Mouse (Mus musculus) heart, embryonic 14.5 days (tissue): ENCODE measurements at regions not wholly inside any gene's neighbourhood (a gene's known extent, or its start where the extent isn't known, plus 50 kb on each side); places are given as distances from the start of the nearest gene placed in this dataset.
"Not testable (repeated sequence)": the region's sequence is repeated elsewhere in the genome, so short reads cannot be mapped to it uniquely, and the experiment has no call there.

Source experiments
- ATAC-seq: fragments of 200-750 bp; cut with Nextera tagmentation; 2 replicates; pipeline ENCODE4 v1.8.0; 2017; ENCODE audit warnings: low read depth, moderate TSS enrichment; ENCODE audit not compliant: insufficient number of reproducible peaks, insufficient read depth, low FRiP score
- H3K27ac ChIP-seq, 2 experiments: fragments of 200-500 bp in 1 of 2; fragments of 300-500 bp in 1 of 2; sonication (generic) in 1 of 2; replicated peaks in 1 of 2; 2 replicates each; pipeline ENCODE4 v1.5.1; 2012 to 2014; ENCODE audit warnings: low read depth in 2 of 2, low read length in 2 of 2, control low read depth in 1 of 2, mild to moderate bottlenecking in 1 of 2, mixed read lengths in 1 of 2; ENCODE audit not compliant: control insufficient read depth in 1 of 2, insufficient read depth in 1 of 2
- H3K27me3 ChIP-seq: fragments of 300-500 bp; sonication (generic); 2 replicates; pipeline ENCODE4 v1.6.1; 2014; ENCODE audit warnings: mild to moderate bottlenecking, low read length, control low read depth; ENCODE audit not compliant: control insufficient read depth, insufficient read depth
- H3K36me3 ChIP-seq: fragments of 300-500 bp; sonication (generic); 2 replicates; pipeline ENCODE4 v1.6.1; 2014; ENCODE audit warnings: mild to moderate bottlenecking, control low read depth, low read length, mixed read lengths; ENCODE audit not compliant: control insufficient read depth, insufficient read depth
- H3K4me1 ChIP-seq, 2 experiments: fragments of 200-500 bp in 1 of 2; fragments of 300-500 bp in 1 of 2; sonication (generic) in 1 of 2; 2 replicates each; pipeline ENCODE4 v1.6.1; 2012 to 2014; ENCODE audit warnings: low read length in 2 of 2, control low read depth in 1 of 2, mixed read lengths in 1 of 2; ENCODE audit not compliant: control insufficient read depth in 2 of 2, insufficient read depth in 2 of 2
- H3K4me2 ChIP-seq: fragments of 300-500 bp; sonication (generic); 2 replicates; pipeline ENCODE4 v1.6.1; 2014; ENCODE audit warnings: mild to moderate bottlenecking, low read length
- H3K4me3 ChIP-seq, 2 experiments: fragments of 200-500 bp in 1 of 2; fragments of 300-500 bp in 1 of 2; sonication (generic) in 1 of 2; 2 replicates each; pipeline ENCODE4 v1.5.1; 2012 to 2014; ENCODE audit warnings: low read length in 2 of 2, mild to moderate bottlenecking in 2 of 2, control low read depth in 1 of 2, low read depth in 1 of 2, moderate library complexity in 1 of 2; ENCODE audit not compliant: control insufficient read depth in 1 of 2, insufficient read depth in 1 of 2
- H3K9ac ChIP-seq: fragments of 300-500 bp; sonication (generic); 2 replicates; pipeline ENCODE4 v1.6.1; 2014; ENCODE audit warnings: mild to moderate bottlenecking, low read length
- H3K9me3 ChIP-seq: fragments of 300-500 bp; sonication (generic); 2 replicates; pipeline ENCODE4 v1.6.1; 2016; ENCODE audit warnings: low read length, control low read depth; ENCODE audit not compliant: control insufficient read depth
- WGBS: fragments of 180-500 bp; shearing (Covaris S2); extraction: QIAGEN DNeasy Blood & Tissue Kit; methylation state at CpG from one replicate; pipeline ENCODE4 v1.1.7; 2014; 5-methylcytosine and 5-hydroxymethylcytosine counted together

DNA sequence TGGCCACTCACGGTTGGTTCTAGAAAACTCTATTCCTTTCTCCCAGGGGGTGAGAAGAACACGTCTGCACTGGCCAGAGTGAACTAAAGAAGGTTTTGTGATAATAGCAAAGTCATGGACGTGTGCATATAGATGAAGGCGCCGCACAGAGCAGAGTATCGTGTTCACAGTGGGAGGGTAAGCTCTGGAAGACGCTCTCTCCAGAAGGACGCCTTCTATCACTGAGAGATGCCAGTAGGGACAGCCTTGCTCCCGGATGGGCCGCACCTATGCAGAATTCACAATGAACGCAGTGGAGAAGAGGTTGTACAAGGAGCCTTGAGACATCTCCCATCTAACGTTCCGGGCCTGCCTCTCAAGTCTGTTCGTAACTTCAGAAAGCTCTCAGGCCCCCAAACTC lies 96.5 kb upstream of the Arl4c start:
- 90% methylated on average over 14 of the region's 14 CpGs for WGBS
- no peaks in the 10 kb centered on the region for H3K27me3 ChIP-seq
- no peak overlapping the region for H3K4me3 ChIP-seq
- peaks cover 10 to 17% of the 10 kb centered on the region in 2 experiments for H3K4me1 ChIP-seq
- ATAC-seq: no peak
- H3K4me2 ChIP-seq: no peak overlapping the region
- H3K27ac ChIP-seq: no peak overlapping the region
- no peaks in the 10 kb centered on the region for H3K36me3 ChIP-seq
- no peak overlapping the region for H3K9ac ChIP-seq
- peaks cover 4% of the 10 kb centered on the region; the same call in 1 of the 2 replicates for H3K9me3 ChIP-seq

DNA sequence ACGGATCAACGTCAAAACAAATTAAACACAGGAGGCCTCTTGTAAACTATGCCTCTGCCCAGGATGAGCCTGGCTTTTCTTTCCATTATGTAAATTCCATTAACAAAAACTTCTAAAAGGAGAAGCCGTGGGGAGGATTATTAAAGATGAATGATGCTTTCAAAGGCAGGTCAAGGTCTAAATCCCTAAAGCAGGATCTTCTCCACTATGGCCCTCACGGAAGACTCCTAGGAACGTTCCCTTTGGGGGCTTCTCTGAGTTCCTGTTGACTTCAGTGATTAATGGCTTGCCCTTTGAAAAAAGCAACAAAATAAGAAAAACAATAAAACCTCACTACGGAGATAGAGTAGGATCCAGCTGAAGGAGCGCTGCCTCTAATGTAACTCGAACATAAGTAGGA lies 96.9 kb upstream of the Arl4c start:
- Histone ChIP-seq H3K4me2 (no peak overlapping the region), H3K27ac (no peak overlapping the region), H3K9me3 (peaks cover 4% of the 10 kb centered on the region; the same call in 1 of the 2 replicates), H3K4me3 (no peak overlapping the region), H3K36me3 (no peaks in the 10 kb centered on the region), H3K9ac (no peak overlapping the region), H3K27me3 (no peaks in the 10 kb centered on the region), H3K4me1 (peaks cover 10 to 17% of the 10 kb centered on the region in 2 experiments)
- no peak for ATAC-seq
- WGBS: 76% methylated on average over 8 of the region's 8 CpGs

GRCm38 (mm10) chr1:88799343-88799742 lies 97.3 kb upstream of the Arl4c start:
- Histone ChIP-seq H3K9ac (no peak overlapping the region), H3K4me2 (no peak overlapping the region), H3K27ac (no peak overlapping the region), H3K27me3 (no peaks in the 10 kb centered on the region), H3K36me3 (no peaks in the 10 kb centered on the region), H3K4me1 (peaks cover 10 to 17% of the 10 kb centered on the region in 2 experiments), H3K4me3 (no peak overlapping the region), H3K9me3 (peaks cover 4% of the 10 kb centered on the region; the same call in 1 of the 2 replicates)
- no peak for ATAC-seq
- WGBS: 43% methylated on average over 7 of the region's 7 CpGs

DNA sequence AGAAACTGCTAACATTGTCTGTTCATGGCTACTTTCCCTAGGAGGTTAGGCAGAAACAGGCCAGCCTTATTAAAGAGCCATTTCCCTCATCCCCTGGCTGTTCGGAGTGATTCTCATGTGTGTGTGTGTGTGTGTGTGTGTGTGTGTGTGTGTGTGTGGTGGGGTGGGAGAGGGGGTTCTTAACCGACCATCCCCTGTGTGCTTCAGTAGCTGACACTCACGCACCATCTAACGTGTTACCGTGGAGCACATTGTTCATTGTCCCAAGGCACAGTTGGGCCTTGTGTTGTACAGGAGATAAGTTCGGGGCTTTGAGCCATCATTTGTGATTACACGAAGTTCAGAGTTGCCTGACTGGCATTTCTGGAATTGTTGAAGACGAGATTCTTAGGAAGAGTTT lies 97.8 kb upstream of the Arl4c start:
- Histone ChIP-seq H3K4me3 (no peak overlapping the region), H3K27ac (no peak overlapping the region), H3K36me3 (no peaks in the 10 kb centered on the region), H3K27me3 (no peaks in the 10 kb centered on the region), H3K4me1 (peaks cover 10 to 17% of the 10 kb centered on the region in 2 experiments), H3K4me2 (no peak overlapping the region), H3K9me3 (peaks cover 4% of the 10 kb centered on the region; the same call in 1 of the 2 replicates), H3K9ac (no peak overlapping the region)
- 39% methylated on average over 8 of the region's 8 CpGs for WGBS
- no peak for ATAC-seq

GRCm38 (mm10) chr1:88800411-88800810 lies 98.4 kb upstream of the Arl4c start:
- H3K4me1 ChIP-seq: peaks cover 10 to 17% of the 10 kb centered on the region in 2 experiments
- no peaks in the 10 kb centered on the region for H3K27me3 ChIP-seq
- 0 out of 4 replicates have a peak overlapping the region, but pooled peaks of 1 of the 2 experiments have one; percentile 28 for H3K27ac ChIP-seq
- no peak overlapping the region for H3K4me3 ChIP-seq
- 26% methylated on average over 5 of the region's 5 CpGs for WGBS
- no peak overlapping the region for H3K9ac ChIP-seq
- H3K36me3 ChIP-seq: no peaks in the 10 kb centered on the region
- no peak overlapping the region for H3K4me2 ChIP-seq
- no peak; the same call in 1 of the 2 replicates for ATAC-seq
- peaks cover 4% of the 10 kb centered on the region; the same call in 1 of the 2 replicates for H3K9me3 ChIP-seq

- H3K4me2 ChIP-seq, H3K9me3 ChIP-seq, ATAC-seq, H3K36me3 ChIP-seq, H3K27me3 ChIP-seq, H3K27ac ChIP-seq, H3K9ac ChIP-seq, H3K4me3 ChIP-seq: not testable (repeated sequence)
- peaks cover 10 to 17% of the 10 kb centered on the region in 2 experiments for H3K4me1 ChIP-seq
Measured at GRCm38 (mm10) chr1:88801151-88801550, 99.1 kb upstream of the Arl4c start.

GRCm38 (mm10) chr1:88806960-88807359 lies 104.9 kb upstream of the Arl4c start:
- Histone ChIP-seq H3K9me3 (0 out of 2 replicates have a peak, but pooled peaks cover 4% of the 10 kb centered on the region), H3K36me3 (no peaks in the 10 kb centered on the region), H3K4me2 (no peak overlapping the region), H3K9ac (no peak overlapping the region), H3K4me1 (no peaks in the 10 kb centered on the region), H3K4me3 (no peak overlapping the region), H3K27me3 (no peaks in the 10 kb centered on the region), H3K27ac (no peak overlapping the region)
- no peak for ATAC-seq
- 46% methylated on average over 6 of the region's 6 CpGs for WGBS

DNA sequence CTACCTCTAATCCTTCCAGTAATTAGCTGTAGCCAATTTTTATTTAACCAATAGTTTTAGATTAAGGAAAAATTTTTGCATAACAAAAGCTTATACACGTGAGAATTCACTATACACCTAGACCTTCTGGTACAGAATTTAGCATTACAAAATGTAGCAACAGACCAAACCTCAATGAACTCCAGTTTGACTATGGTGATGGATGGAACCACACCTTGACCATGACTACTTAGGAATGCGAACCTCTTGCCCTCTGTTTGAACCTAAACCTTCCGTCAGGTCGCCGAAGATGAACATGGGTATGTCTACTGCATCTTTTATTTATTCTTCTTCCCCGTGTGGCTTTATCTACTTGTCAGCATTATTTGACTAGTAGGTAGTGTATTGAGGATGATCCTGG lies 105.9 kb upstream of the Arl4c start:
- no peak for ATAC-seq
- H3K4me2 ChIP-seq: no peak overlapping the region
- H3K27me3 ChIP-seq: no peaks in the 10 kb centered on the region
- H3K4me3 ChIP-seq: no peak overlapping the region
- no peaks in the 10 kb centered on the region for H3K9me3 ChIP-seq
- no peaks in the 10 kb centered on the region for H3K4me1 ChIP-seq
- H3K27ac ChIP-seq: no peak overlapping the region
- H3K36me3 ChIP-seq: no peaks in the 10 kb centered on the region
- 89% methylated on average over 6 of the region's 6 CpGs for WGBS
- no peak overlapping the region for H3K9ac ChIP-seq
